Mouse (Mus musculus): Measurements from ENCODE around the gene Sec14l5. TPM values are rescaled to one million over a fixed set of nuclear protein-coding genes. Genes with fewer than 3 reads are reported as not detected.

Gene Sec14l5
- total and polyA plus RNA-seq, 3 experiments: 0.03 TPM; not detected in 2

DNA sequence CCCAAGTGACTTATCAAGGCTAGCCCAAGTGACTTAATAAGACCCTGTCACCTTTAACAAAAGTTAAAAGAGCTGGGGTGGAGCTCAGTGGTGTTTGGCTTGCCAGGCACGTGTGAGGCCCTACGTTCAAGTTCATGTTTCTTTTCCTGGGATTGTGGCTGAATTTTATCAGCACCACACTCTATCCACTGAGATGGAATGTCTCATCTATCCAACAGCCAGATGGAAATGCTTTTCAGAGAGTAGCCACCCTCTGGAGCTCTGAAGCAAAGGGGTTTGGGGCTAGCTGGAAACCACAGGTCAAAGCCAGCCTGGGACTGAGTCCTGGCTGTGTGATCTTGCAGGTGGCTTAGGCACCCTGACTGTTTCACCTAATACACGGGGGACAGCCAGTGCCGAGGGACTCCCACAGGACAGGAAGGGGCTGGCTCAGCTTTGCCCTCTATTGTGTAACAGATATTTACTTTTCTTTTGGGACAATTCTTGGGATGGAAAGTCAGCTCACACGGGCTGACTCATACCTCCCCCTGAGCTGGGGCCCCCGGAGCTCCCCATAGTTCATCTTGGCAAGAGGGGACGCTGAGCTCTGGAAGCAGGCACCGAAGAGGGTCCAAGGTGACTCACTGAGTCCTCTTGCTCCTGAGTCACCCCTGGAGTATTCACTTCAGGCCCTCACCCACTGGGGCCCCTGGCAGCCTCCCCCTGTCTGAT, 11.2 kb upstream of the Sec14l5 start:
- DNase-seq (ENCODE audit: low read depth, low spot score): no peak
- no peak overlapping the region for H3K4me3 ChIP-seq (ENCODE audit: control insufficient read depth in 1 of 2, insufficient read depth in 1 of 2, low read depth in 2 of 2, low read length in 2 of 2)
- no peaks in the 10 kb centered on the region for H3K36me3 ChIP-seq (ENCODE audit: control insufficient read depth in 1 of 2, insufficient read depth in 2 of 2, low read length in 2 of 2)
- TF ChIP-seq RCOR1 (IDR thresholded peaks at IDR 0.05; ENCODE audit: low read depth, low read length): no peak
- H3K79me2 ChIP-seq (ENCODE audit: control insufficient read depth, insufficient read depth, low read length, poor library complexity): no peaks in the 10 kb centered on the region
- H3K9ac ChIP-seq (ENCODE audit: control insufficient read depth, low read depth, low read length, poor library complexity, severe bottlenecking): no peak overlapping the region
- no peak overlapping the region for H3K27ac ChIP-seq (ENCODE audit: control insufficient read depth, low read depth, low read length)
- no peaks in the 10 kb centered on the region for H3K4me1 ChIP-seq (ENCODE audit: control insufficient read depth in 1 of 2, insufficient read depth in 2 of 2, low read length in 2 of 2)
- peaks cover 0 to 2% of the 10 kb centered on the region in 2 experiments; a peak in 2 of 4 replicates for H3K27me3 ChIP-seq (ENCODE audit: control insufficient read depth in 1 of 2, insufficient read depth in 2 of 2, low read length in 2 of 2)
- no peaks in the 10 kb centered on the region for H3K9me3 ChIP-seq (replicated peaks; ENCODE audit: insufficient read depth, low read length)

GRCm38 (mm10) chr16:5136505-5136904, 10.4 kb upstream of the Sec14l5 start:
- TF ChIP-seq RCOR1 (IDR thresholded peaks at IDR 0.05; ENCODE audit: low read depth, low read length) (no peak), POLR2AphosphoS2 (IDR thresholded peaks at IDR 0.05; ENCODE audit: low read length) (no peak), CHD1 (IDR thresholded peaks at IDR 0.05; ENCODE audit: low read depth, low read length) (no peak), POLR2AphosphoS5 (IDR thresholded peaks at IDR 0.05; ENCODE audit: borderline replicate concordance, low read depth, low read length) (no peak), BHLHE40 (IDR thresholded peaks at IDR 0.05; ENCODE audit: borderline replicate concordance, low read depth, low read length) (no peak), CTCF (IDR thresholded peaks at IDR 0.05 in 2 of 3, conservative IDR thresholded peaks at IDR 0.05 in 1 of 3; ENCODE audit: control insufficient read depth in 1 of 3, insufficient read depth in 1 of 3, low read depth in 2 of 3, low read length in 3 of 3, poor library complexity in 1 of 3, severe bottlenecking in 1 of 3) (no peak), ETS1 (IDR thresholded peaks at IDR 0.05; ENCODE audit: low read depth, low read length) (no peak), USF2 (IDR thresholded peaks at IDR 0.05; ENCODE audit: borderline replicate concordance in 1 of 2, insufficient read depth in 1 of 2, low read depth in 1 of 2, low read length in 2 of 2) (no peak), ZC3H11A (IDR thresholded peaks at IDR 0.05; ENCODE audit: low read depth, low read length) (no peak), E2F4 (IDR thresholded peaks at IDR 0.05; ENCODE audit: borderline replicate concordance, low read depth, low read length) (no peak), SIN3A (IDR thresholded peaks at IDR 0.05; ENCODE audit: low read length) (no peak), SMC3 (IDR thresholded peaks at IDR 0.05; ENCODE audit: low read depth, low read length) (no peak), MAFK (IDR thresholded peaks at IDR 0.05; ENCODE audit: borderline replicate concordance, low read depth, low read length) (no peak)

More at GRCm38 (mm10) chr16:5136505-5136904, 10.4 kb upstream of the Sec14l5 start:
- H3K9ac ChIP-seq (ENCODE audit: control insufficient read depth, low read depth, low read length, poor library complexity, severe bottlenecking): no peak overlapping the region
- no peaks in the 10 kb centered on the region for H3K36me3 ChIP-seq (ENCODE audit: control insufficient read depth in 1 of 2, insufficient read depth in 2 of 2, low read length in 2 of 2)
- H3K27me3 ChIP-seq (ENCODE audit: control insufficient read depth in 1 of 2, insufficient read depth in 2 of 2, low read length in 2 of 2): no peaks in the 10 kb centered on the region; a peak in 1 of 4 replicates
- no peak for DNase-seq (ENCODE audit: low read depth, low spot score)
- no peaks in the 10 kb centered on the region for H3K79me2 ChIP-seq (ENCODE audit: control insufficient read depth, insufficient read depth, low read length, poor library complexity)
- H3K27ac ChIP-seq (ENCODE audit: control insufficient read depth, low read depth, low read length): no peak overlapping the region
- no peaks in the 10 kb centered on the region for H3K4me1 ChIP-seq (ENCODE audit: control insufficient read depth in 1 of 2, insufficient read depth in 2 of 2, low read length in 2 of 2)
- H3K9me3 ChIP-seq (replicated peaks; ENCODE audit: insufficient read depth, low read length): no peaks in the 10 kb centered on the region
- no peak overlapping the region for H3K4me3 ChIP-seq (ENCODE audit: control insufficient read depth in 1 of 2, insufficient read depth in 1 of 2, low read depth in 2 of 2, low read length in 2 of 2)
